Mouse (Mus musculus) megakaryocyte, embryonic 14.5 days (primary cell): ENCODE measurements around the gene Pigl. TPM values are rescaled to one million over a fixed set of nuclear protein-coding genes. Genes with fewer than 3 reads are reported as not detected.

Source experiments
- H3K27me3 ChIP-seq: replicated peaks from 2 replicates; pipeline ENCODE3; 2012; ENCODE audit warnings: inconsistent platforms
- H3K36me3 ChIP-seq: replicated peaks from 2 replicates; pipeline ENCODE3; 2012; ENCODE audit warnings: low read length, inconsistent platforms, mixed read lengths
- H3K4me1 ChIP-seq: 2 replicates; pipeline ENCODE4 v1.6.1; 2012; ENCODE audit warnings: inconsistent platforms
- H3K4me3 ChIP-seq: replicated peaks from 2 replicates; pipeline ENCODE3; 2012; ENCODE audit warnings: moderate library complexity, mild to moderate bottlenecking, inconsistent platforms
- H3K9me3 ChIP-seq: 2 replicates; pipeline ENCODE4 v1.6.1; 2012; ENCODE audit warnings: inconsistent platforms
- FLI1 ChIP-seq: IDR thresholded peaks from 2 replicates; pipeline ENCODE4 v1.6.1; 2012; ENCODE audit warnings: low read length, inconsistent platforms, mixed read lengths
- GATA1 ChIP-seq: IDR thresholded peaks from 3 replicates; pipeline ENCODE4 v1.6.1; 2012; ENCODE audit warnings: mixed read lengths, low read length, inconsistent platforms, borderline replicate concordance
- polyA plus RNA-seq: library from polyadenylated mRNA; stranded (reverse); fragments of >175 nt; gene quantifications from 2 replicates; pipeline ENCODE4 v1.2.3, GENCODE M21; 2012; ENCODE audit warnings: low replicate concordance; ENCODE audit not compliant: insufficient read depth

Pigl gene
- polyA plus RNA-seq, 1 experiment: 7.5 TPM

DNA sequence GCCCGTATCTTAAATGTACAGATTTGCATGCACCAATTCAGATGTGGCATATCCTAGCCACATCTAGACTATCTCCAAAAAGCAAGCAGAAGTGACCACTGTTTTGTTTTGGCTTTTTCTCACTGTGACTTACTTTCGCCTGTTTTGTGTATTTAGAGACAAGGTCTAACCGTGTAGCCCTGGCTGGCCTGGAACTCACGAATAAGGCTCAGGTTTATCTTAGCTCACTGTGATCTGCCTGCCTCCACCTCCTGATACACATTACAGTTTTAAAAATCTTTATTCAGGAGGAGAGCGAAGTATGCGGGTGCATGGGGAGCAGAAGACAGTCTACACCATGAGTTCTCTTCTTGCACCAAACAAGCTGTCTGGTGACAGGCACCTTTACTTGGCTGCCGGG, 81.9 kb downstream of the Pigl start:
- peaks cover 30% of the 10 kb centered on the region for H3K4me1 ChIP-seq
- peaks cover 24% of the 10 kb centered on the region for H3K27me3 ChIP-seq
- no peak for TF ChIP-seq GATA1
- TF ChIP-seq FLI1: no peak
- no peak overlapping the region for H3K4me3 ChIP-seq
- peaks cover 5% of the 10 kb centered on the region for H3K36me3 ChIP-seq
- no peaks in the 10 kb centered on the region for H3K9me3 ChIP-seq

DNA sequence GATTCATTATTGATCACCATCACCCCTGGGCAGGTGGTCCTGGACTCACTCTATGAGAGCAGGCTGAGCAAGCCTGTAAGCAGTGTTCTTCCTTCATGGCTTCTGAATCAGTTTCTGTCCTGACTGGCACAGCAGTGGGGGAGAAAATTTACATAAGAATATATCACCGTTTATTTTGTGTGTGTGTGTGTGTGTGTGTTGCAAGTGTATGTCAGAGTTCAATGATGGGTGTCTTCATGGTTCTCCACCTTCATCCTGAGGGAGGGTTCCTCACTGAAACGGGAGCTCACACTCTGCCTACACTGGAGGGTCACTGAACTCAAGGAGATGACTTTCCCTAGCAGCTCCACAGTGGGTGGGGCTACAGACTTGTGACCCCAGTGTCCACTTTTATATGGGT, 82.7 kb downstream of the Pigl start:
- H3K4me3 ChIP-seq: no peak overlapping the region
- TF ChIP-seq FLI1 (no peak), GATA1 (no peak)
- H3K9me3 ChIP-seq: no peaks in the 10 kb centered on the region
- H3K36me3 ChIP-seq: no peaks in the 10 kb centered on the region
- H3K4me1 ChIP-seq: peaks cover 30% of the 10 kb centered on the region
- H3K27me3 ChIP-seq: peaks cover 24% of the 10 kb centered on the region

DNA sequence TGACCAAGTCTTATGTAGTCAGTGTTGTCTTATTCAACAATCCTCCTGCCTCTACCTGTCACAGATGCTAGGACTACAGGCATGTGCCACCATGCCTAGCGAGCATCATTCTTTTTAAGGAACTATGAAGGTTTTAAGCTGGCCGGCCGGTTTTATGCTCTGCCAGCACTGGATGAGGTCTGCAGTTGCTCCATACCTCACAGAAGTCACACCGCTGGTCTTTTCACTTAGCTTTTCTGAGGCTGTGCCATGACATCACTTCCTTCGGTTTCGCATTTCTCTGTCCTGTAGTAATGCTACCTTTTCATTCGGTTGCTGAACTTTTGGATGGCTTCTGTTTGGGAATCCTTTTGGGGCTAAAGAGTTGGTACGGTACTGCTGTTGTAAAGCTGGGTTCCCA, 83.3 kb downstream of the Pigl start:
- H3K9me3 ChIP-seq: no peaks in the 10 kb centered on the region
- TF ChIP-seq FLI1: no peak
- no peak for TF ChIP-seq GATA1
- peaks cover 24% of the 10 kb centered on the region for H3K27me3 ChIP-seq
- H3K4me3 ChIP-seq: no peak overlapping the region
- no peaks in the 10 kb centered on the region for H3K36me3 ChIP-seq
- H3K4me1 ChIP-seq: peaks cover 30% of the 10 kb centered on the region

DNA sequence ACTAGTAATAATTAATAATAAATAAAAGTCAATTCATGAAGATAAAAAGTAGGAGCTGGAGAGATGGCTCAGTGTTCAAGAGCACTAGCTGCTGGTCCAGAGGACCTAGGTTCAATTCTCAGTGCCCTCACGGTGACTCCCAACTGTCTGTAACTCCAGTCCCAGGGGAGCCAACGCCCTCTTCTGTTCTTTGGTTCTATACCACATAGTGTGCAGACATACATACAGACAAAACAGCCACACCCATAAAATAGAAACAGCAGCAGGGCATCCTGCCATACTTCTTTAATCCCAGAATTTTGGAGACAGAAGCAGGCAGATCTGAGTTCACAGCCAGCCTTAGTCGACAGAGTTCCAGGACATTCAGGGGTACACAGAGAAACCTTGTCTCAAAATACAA, 85.7 kb downstream of the Pigl start:
- TF ChIP-seq FLI1 (no peak), GATA1 (no peak)
- H3K9me3 ChIP-seq: no peaks in the 10 kb centered on the region
- peaks cover 13% of the 10 kb centered on the region for H3K27me3 ChIP-seq
- H3K4me1 ChIP-seq: peaks cover 21% of the 10 kb centered on the region
- no peaks in the 10 kb centered on the region for H3K36me3 ChIP-seq
- H3K4me3 ChIP-seq: no peak overlapping the region

DNA sequence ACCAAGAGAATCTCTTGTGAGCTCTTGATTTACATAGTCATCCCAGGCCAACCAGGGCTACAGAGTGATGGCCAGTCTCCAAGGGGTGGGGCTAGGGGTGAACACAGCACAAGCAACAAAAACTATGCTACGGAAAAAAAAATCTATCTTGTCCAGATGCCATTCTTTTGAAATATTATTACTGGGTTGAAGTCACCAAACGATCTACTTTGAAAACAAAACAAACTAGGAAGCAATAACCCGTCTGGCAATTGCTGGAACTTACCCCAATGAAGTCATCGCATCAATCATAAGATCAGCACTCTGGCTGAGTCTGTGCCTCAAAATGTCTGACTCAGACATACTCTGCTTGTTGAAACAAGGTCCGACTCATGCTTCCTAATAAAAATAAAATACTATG, 91.5 kb downstream of the Pigl start:
- H3K4me1 ChIP-seq: peaks cover 28% of the 10 kb centered on the region
- H3K4me3 ChIP-seq: peak overlapping the region; percentile 96
- H3K27me3 ChIP-seq: no peaks in the 10 kb centered on the region
- no peak for TF ChIP-seq GATA1
- TF ChIP-seq FLI1: no peak
- H3K9me3 ChIP-seq: no peaks in the 10 kb centered on the region
- peaks cover 18% of the 10 kb centered on the region for H3K36me3 ChIP-seq

DNA sequence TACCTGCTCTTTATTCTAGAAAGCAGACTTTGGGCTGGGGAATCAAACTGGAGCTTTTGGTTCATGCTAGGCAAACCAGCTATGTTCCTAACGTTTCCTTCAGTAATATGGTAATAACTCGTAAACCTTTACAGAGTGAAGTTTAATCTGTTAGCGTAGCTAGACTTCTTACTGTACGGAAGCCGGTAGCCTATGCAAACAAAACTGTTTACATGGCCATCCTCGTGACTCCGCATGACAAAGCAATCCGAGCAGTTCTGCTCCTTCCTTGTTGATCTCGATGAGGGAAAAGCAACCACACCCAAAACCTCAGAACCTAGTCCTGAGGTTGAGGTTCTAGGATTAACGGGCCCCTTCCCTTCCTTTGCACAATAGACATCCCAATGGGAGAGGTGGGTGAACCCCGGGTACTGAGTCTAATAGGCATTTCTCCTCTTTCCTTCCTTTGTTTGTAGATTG, 92.0 kb downstream of the Pigl start:
- H3K4me1 ChIP-seq: peaks cover 32% of the 10 kb centered on the region
- H3K4me3 ChIP-seq: peak overlapping the region; percentile 96
- H3K9me3 ChIP-seq: no peaks in the 10 kb centered on the region
- peaks cover 23% of the 10 kb centered on the region for H3K36me3 ChIP-seq
- no peak for TF ChIP-seq GATA1
- TF ChIP-seq FLI1: no peak
- H3K27me3 ChIP-seq: no peaks in the 10 kb centered on the region

DNA sequence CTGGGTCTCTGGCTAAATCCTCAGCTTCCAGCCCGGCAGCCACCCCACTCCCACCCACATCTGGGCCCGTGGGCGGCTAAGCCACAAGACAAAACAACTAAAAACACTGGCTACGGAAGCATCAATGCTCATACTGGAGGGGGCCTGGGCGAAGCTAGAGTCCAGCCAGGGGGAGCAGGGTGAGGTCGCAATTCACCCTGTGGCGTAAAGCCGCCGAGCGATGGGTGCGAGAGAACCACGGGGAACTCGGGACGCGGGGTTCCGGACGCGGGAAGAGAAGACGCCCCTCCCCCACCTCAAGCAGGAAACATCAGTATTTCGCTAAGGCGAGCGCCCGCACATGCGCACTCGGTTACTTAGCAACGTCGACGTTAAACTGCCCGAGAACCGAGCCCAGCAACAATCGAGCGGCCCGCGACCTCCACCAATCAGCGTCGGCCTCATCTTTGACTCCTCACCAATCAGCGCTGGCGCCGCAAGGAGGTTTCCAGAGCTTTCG, 92.5 kb downstream of the Pigl start, which contains the start of gene Ubb:
Gene Ubb (plus strand): TSS at position 445 of the 499 bp plus-strand sequence.
- TF ChIP-seq GATA1 (no peak), FLI1 (no peak)
- Histone ChIP-seq H3K9me3 (no peaks in the 10 kb centered on the region), H3K27me3 (no peaks in the 10 kb centered on the region), H3K4me3 (peak within 1 kb of the TSS; percentile 96), H3K36me3 (peaks cover 25% of the 10 kb centered on the region), H3K4me1 (peaks cover 37% of the 10 kb centered on the region)

DNA sequence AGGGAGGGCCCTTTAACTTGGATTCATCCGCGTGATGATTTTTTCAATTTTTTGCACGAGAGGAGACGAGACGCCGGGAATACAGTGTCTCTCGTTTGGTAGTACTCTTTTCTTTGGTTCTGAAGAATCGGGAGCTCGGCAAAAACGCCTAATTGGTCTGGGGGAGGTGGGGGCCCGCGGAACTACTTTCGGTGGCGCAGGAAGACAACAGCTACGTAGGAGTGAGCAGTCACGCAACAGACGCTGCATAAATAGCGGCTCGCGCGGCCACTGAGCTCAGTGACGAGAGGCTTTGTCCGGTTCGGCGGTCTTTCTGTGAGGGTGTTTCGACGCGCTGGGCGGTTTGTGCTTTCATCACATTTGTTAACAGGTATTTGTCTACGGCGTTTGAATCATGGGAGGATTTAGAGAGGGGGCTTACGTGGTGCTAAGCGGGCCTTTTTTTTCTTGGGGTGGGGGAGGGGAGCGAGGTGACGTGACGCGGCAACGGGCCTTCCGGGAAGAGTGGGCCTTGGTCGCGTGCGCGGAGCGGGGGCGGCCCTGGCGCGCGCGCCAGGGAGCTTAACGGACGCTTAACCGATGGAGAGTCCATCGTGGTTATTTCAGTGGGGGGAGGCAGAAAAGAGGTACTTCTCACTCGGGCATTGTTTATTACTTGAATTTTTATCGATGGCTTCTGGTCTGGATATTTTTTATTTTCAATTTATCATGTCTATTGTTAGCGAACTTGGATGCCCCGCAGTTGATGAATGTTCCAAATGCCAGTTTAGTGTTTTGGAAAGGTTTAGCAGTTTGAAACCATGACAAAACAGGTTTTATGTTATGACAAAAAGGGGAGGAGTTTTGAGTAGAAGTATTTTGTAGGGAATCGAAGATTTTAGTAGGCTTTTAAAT, 93.2 kb downstream of the Pigl start:
- Histone ChIP-seq H3K36me3 (peaks cover 25% of the 10 kb centered on the region), H3K27me3 (no peaks in the 10 kb centered on the region), H3K4me3 (peak overlapping the region; percentile 96), H3K4me1 (peaks cover 41% of the 10 kb centered on the region), H3K9me3 (no peaks in the 10 kb centered on the region)
- TF ChIP-seq GATA1 (no peak), FLI1 (no peak)

DNA sequence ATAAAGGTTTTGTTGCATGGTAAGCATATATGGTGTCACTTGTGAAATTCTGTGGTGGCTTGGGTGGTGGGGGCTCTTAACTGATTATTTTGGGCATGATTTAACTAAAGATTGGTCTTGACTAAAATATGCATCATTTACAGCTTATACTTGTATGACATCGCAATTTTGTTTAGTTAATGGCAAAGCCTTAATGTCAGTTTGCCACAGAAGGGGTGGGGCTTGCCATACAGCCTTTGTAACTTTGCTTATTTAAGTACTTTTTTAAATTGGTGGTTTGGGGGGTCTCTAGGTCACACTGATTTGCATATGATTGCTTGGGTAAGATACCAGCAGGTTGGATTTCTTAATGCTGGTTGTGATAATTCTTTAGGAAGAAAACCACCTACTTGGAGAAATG, 94.9 kb downstream of the Pigl start:
- Histone ChIP-seq H3K4me3 (peak overlapping the region; percentile 90), H3K27me3 (no peaks in the 10 kb centered on the region), H3K36me3 (peaks cover 25% of the 10 kb centered on the region), H3K4me1 (peaks cover 46% of the 10 kb centered on the region), H3K9me3 (no peaks in the 10 kb centered on the region)
- TF ChIP-seq GATA1: no peak
- TF ChIP-seq FLI1: no peak

DNA sequence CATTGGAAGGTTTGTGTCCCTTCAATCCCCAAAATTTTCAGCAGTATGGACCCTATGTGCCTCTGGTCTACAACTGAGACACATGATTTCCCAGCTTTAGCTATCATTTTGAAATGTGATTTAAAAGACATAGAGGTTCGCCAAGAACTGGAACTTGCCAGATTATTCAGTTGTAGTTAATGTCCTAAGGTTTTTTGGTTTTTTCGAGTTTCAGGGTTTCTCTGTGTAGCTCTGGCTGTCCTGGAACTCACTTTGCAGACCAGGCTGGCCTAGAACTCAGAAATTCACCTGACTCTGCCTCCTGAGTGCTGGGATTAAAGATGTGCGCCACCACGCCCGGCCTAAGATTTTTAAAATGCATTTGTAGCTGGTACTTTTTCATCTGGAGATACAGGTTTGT, 95.4 kb downstream of the Pigl start:
- peak overlapping the region; percentile 90 for H3K4me3 ChIP-seq
- H3K36me3 ChIP-seq: peaks cover 25% of the 10 kb centered on the region
- H3K27me3 ChIP-seq: no peaks in the 10 kb centered on the region
- H3K9me3 ChIP-seq: no peaks in the 10 kb centered on the region
- no peak for TF ChIP-seq GATA1
- no peak for TF ChIP-seq FLI1
- H3K4me1 ChIP-seq: peaks cover 50% of the 10 kb centered on the region
